Mouse (Mus musculus) myocyte (in vitro differentiated cells): ENCODE measurements around the gene Lta.

Experiments used
- CEBPB ChIP-seq: IDR thresholded peaks from 2 replicates; pipeline ENCODE4 v1.6.1; 2011; ENCODE audit warnings: mild to moderate bottlenecking, moderate library complexity; ENCODE audit not compliant: poor library complexity, insufficient read depth, severe bottlenecking
- E2F4 ChIP-seq: IDR thresholded peaks from one replicate; pipeline ENCODE4 v1.6.1; 2011; ENCODE audit warnings: mild to moderate bottlenecking, control low read depth, moderate library complexity; ENCODE audit not compliant: insufficient read depth
- MAX ChIP-seq: IDR thresholded peaks from one replicate; pipeline ENCODE4 v1.6.1; 2011; ENCODE audit warnings: low read depth, mild to moderate bottlenecking, control low read depth
- MYOD1 ChIP-seq, 3 experiments: IDR thresholded peaks; one replicate each; pipeline ENCODE4 v1.6.1; 2011; ENCODE audit warnings: control low read depth in 2 of 3, low read depth in 2 of 3, mild to moderate bottlenecking in 2 of 3, moderate library complexity in 1 of 3; ENCODE audit not compliant: insufficient read length in 2 of 3, control insufficient read depth in 1 of 3
- MYOG ChIP-seq, 3 experiments: IDR thresholded peaks; one replicate each; pipeline ENCODE4 v1.6.1; 2011; ENCODE audit warnings: control low read depth in 2 of 3, low read depth in 2 of 3, mild to moderate bottlenecking in 2 of 3; ENCODE audit not compliant: insufficient read length in 2 of 3, control insufficient read depth in 1 of 3, insufficient read depth in 1 of 3
- POLR2A ChIP-seq: IDR thresholded peaks from one replicate; pipeline ENCODE4 v1.6.1; 2011; ENCODE audit warnings: low read depth, mild to moderate bottlenecking, control low read depth, moderate library complexity; ENCODE audit not compliant: insufficient read length
- POLR2AphosphoS2 ChIP-seq: IDR thresholded peaks from one replicate; pipeline ENCODE4 v1.6.1; 2011; ENCODE audit warnings: low read depth, control low read depth; ENCODE audit not compliant: insufficient read length
- SRF ChIP-seq: IDR thresholded peaks from one replicate; pipeline ENCODE4 v1.6.1; 2011; ENCODE audit warnings: low read depth; ENCODE audit not compliant: control insufficient read depth, insufficient read length
- TCF3 ChIP-seq: IDR thresholded peaks from one replicate; pipeline ENCODE4 v1.6.1; 2011; ENCODE audit warnings: low read depth, control low read depth; ENCODE audit not compliant: insufficient read length
- USF1 ChIP-seq: IDR thresholded peaks from one replicate; pipeline ENCODE4 v1.6.1; 2011; ENCODE audit warnings: low read depth, mild to moderate bottlenecking, control low read depth, moderate library complexity

GRCm38 (mm10) chr17:35251162-35251719 lies 46.1 kb upstream of the Lta start:
- no peak for TF ChIP-seq MYOD1 (IDR thresholded peaks at IDR 0.05; ENCODE audit: control insufficient read depth in 1 of 3, insufficient read length in 2 of 3, low read depth in 2 of 3)
- TF ChIP-seq CEBPB, result no peak
- no peak for TF ChIP-seq TCF3
- TF ChIP-seq POLR2A, result no peak
- TF ChIP-seq SRF, result no peak
- no peak for TF ChIP-seq POLR2AphosphoS2
- no peak for TF ChIP-seq MAX
- no peak for TF ChIP-seq USF1
- TF ChIP-seq MYOG (IDR thresholded peaks at IDR 0.05; ENCODE audit: control insufficient read depth in 1 of 3, insufficient read depth in 1 of 3, insufficient read length in 2 of 3, low read depth in 2 of 3), result no peak
- TF ChIP-seq E2F4, result no peak
